Mouse (Mus musculus) neutrophil, adult 65 days (primary cell): Measurements from ENCODE around the gene Gulp1. TPM values are rescaled to one million over a fixed set of nuclear protein-coding genes. Genes with fewer than 3 reads are reported as not detected.

Experiments used
- total RNA-seq: library from RNA; stranded (reverse); gene quantifications from 2 replicates; pipeline ENCODE4 v1.2.4, GENCODE M21; 2023

The Gulp1 gene
- total RNA-seq, result not detected in 2 replicates

GRCm38 (mm10) chr1:44551461-44552370 lies at the start of gene Gulp1:
Gulp1 (plus strand) TSS chr1:44551511.

